Mouse (Mus musculus) embryonic fibroblast, embryonic 13.5 days (primary cell): ENCODE measurements at regions not wholly inside any gene's neighbourhood (a gene's known extent, or its start where the extent isn't known, plus 50 kb on each side); places are given as distances from the start of the nearest gene placed in this dataset.

Source experiments
- H3K27ac ChIP-seq: 2 replicates; pipeline ENCODE4 v1.5.1; 2012; ENCODE audit warnings: low read length, control low read depth, inconsistent platforms; ENCODE audit not compliant: insufficient read depth
- H3K4me1 ChIP-seq: 2 replicates; pipeline ENCODE4 v1.6.1; 2011; ENCODE audit warnings: low read length; ENCODE audit not compliant: control insufficient read depth, insufficient read depth
- H3K4me3 ChIP-seq: 2 replicates; pipeline ENCODE4 v1.5.1; 2011; ENCODE audit warnings: mild to moderate bottlenecking, control low read depth, low read length; ENCODE audit not compliant: insufficient read depth
- CTCF ChIP-seq: IDR thresholded peaks from 2 replicates; pipeline ENCODE4 v1.5.1; 2011; ENCODE audit warnings: mild to moderate bottlenecking, control low read depth, low read length, moderate library complexity, borderline replicate concordance; ENCODE audit not compliant: insufficient read depth
- POLR2A ChIP-seq: IDR thresholded peaks from 2 replicates; pipeline ENCODE4 v1.6.1; 2011; ENCODE audit warnings: low read depth, mild to moderate bottlenecking, control low read depth, low read length, moderate library complexity

- no peak overlapping the region for H3K4me3 ChIP-seq
- H3K27ac ChIP-seq = no peak overlapping the region
- no peak for TF ChIP-seq CTCF
- TF ChIP-seq POLR2A = no peak
- H3K4me1 ChIP-seq = no peaks in the 10 kb centered on the region
Observed at GRCm38 (mm10) chr2:138820489-138820888, 564.1 kb downstream of the Btbd3 start.

- Histone ChIP-seq H3K4me1 (no peaks in the 10 kb centered on the region), H3K4me3 (no peak overlapping the region), H3K27ac (no peak overlapping the region)
- TF ChIP-seq POLR2A (no peak), CTCF (no peak)
Observed at GRCm38 (mm10) chr2:138824873-138825272, 568.5 kb downstream of the Btbd3 start.

GRCm38 (mm10) chr2:138827813-138828570, 571.6 kb downstream of the Btbd3 start:
- Histone ChIP-seq H3K27ac (no peak overlapping the region), H3K4me1 (no peaks in the 10 kb centered on the region), H3K4me3 (no peak overlapping the region)
- TF ChIP-seq CTCF (no peak), POLR2A (no peak)

GRCm38 (mm10) chr2:138838846-138839245, 582.5 kb downstream of the Btbd3 start:
- Histone ChIP-seq H3K4me3 (no peak overlapping the region), H3K27ac (no peak overlapping the region), H3K4me1 (no peaks in the 10 kb centered on the region)
- no peak for TF ChIP-seq POLR2A
- no peak for TF ChIP-seq CTCF

GRCm38 (mm10) chr2:138859121-138859520, 602.8 kb downstream of the Btbd3 start:
- H3K27ac ChIP-seq = no peak overlapping the region
- no peak for TF ChIP-seq POLR2A
- TF ChIP-seq CTCF = no peak
- no peak overlapping the region for H3K4me3 ChIP-seq
- no peaks in the 10 kb centered on the region for H3K4me1 ChIP-seq

- no peak for TF ChIP-seq POLR2A
- TF ChIP-seq CTCF = no peak
- no peaks in the 10 kb centered on the region for H3K4me1 ChIP-seq
- H3K4me3 ChIP-seq = no peak overlapping the region
- no peak overlapping the region for H3K27ac ChIP-seq
Observed at GRCm38 (mm10) chr2:138896563-138896962, 597.1 kb upstream of the Sptlc3 start.

- no peaks in the 10 kb centered on the region for H3K4me1 ChIP-seq
Observed at GRCm38 (mm10) chr2:138897101-138897500, 596.6 kb upstream of the Sptlc3 start.

GRCm38 (mm10) chr2:138937165-138937564, 556.5 kb upstream of the Sptlc3 start:
- TF ChIP-seq POLR2A = no peak
- no peak for TF ChIP-seq CTCF
- no peak overlapping the region for H3K27ac ChIP-seq
- H3K4me3 ChIP-seq = no peak overlapping the region
- H3K4me1 ChIP-seq = no peaks in the 10 kb centered on the region

More at GRCm38 (mm10) chr2:138897101-138897500, 596.6 kb upstream of the Sptlc3 start:
- Histone ChIP-seq H3K27ac (no peak overlapping the region), H3K4me3 (no peak overlapping the region)
- TF ChIP-seq POLR2A (no peak), CTCF (no peak)

- Histone ChIP-seq H3K27ac (no peak overlapping the region), H3K4me1 (no peaks in the 10 kb centered on the region)
- TF ChIP-seq CTCF = no peak
- no peak for TF ChIP-seq POLR2A
Observed at GRCm38 (mm10) chr2:138939367-138939766, 554.3 kb upstream of the Sptlc3 start.

GRCm38 (mm10) chr2:138966110-138966790, 527.5 kb upstream of the Sptlc3 start:
- Histone ChIP-seq H3K4me3 (no peak overlapping the region), H3K4me1 (no peaks in the 10 kb centered on the region), H3K27ac (no peak overlapping the region)
- no peak for TF ChIP-seq CTCF
- TF ChIP-seq POLR2A = no peak

More at GRCm38 (mm10) chr2:138939367-138939766, 554.3 kb upstream of the Sptlc3 start:
- H3K4me3 ChIP-seq = no peak overlapping the region
